Mouse (Mus musculus) bone marrow macrophage, adult 2 months (primary cell): Measurements from ENCODE around the gene 1810049J17Rik.

Experiments used
- CTCF ChIP-seq: IDR thresholded peaks from 2 replicates; pipeline ENCODE4 v1.5.1; 2012; ENCODE audit warnings: low read depth, mild to moderate bottlenecking, low read length, moderate library complexity
- POLR2A ChIP-seq: IDR thresholded peaks from 2 replicates; pipeline ENCODE4 v1.6.1; 2012; ENCODE audit warnings: mild to moderate bottlenecking, low read depth, low read length, borderline replicate concordance

- TF ChIP-seq CTCF = no peak
- no peak for TF ChIP-seq POLR2A
Measured at GRCm38 (mm10) chr15:12311465-12311864, 10.2 kb downstream of the 1810049J17Rik start.
